Mouse (Mus musculus) thymus, adult 2 months (tissue): ENCODE data around the gene Limk2. TPM values are rescaled to one million over a fixed set of nuclear protein-coding genes. Genes with fewer than 3 reads are reported as not detected.
A peak's percentile ranks its signal among the peaks of the same experiment; 100 is the strongest.

Experiments used
- DNase-seq: peaks from one replicate; pipeline ENCODE4 v3.0.0; 2021
- H3K27ac ChIP-seq: fragments of 200-500 bp; 2 replicates; pipeline ENCODE4 v1.5.1; 2012; ENCODE audit warnings: low read length, control low read depth; ENCODE audit not compliant: control insufficient read depth, insufficient read depth
- H3K27me3 ChIP-seq: fragments of 200-500 bp; 2 replicates; pipeline ENCODE4 v1.6.1; 2012; ENCODE audit warnings: mild to moderate bottlenecking, low read length, moderate library complexity, mixed read lengths; ENCODE audit not compliant: control insufficient read depth, insufficient read depth
- H3K36me3 ChIP-seq: fragments of 200-500 bp; 2 replicates; pipeline ENCODE4 v1.6.1; 2012; ENCODE audit warnings: mild to moderate bottlenecking, low read length, moderate library complexity; ENCODE audit not compliant: control insufficient read depth, insufficient read depth
- H3K4me1 ChIP-seq: fragments of 200-500 bp; replicated peaks from 2 replicates; pipeline ENCODE4 v1.6.1; 2012; ENCODE audit warnings: low read length; ENCODE audit not compliant: control insufficient read depth, insufficient read depth
- H3K4me3 ChIP-seq: fragments of 200-500 bp; 2 replicates; pipeline ENCODE4 v1.5.1; 2012; ENCODE audit warnings: mild to moderate bottlenecking, low read length, control low read depth, moderate library complexity; ENCODE audit not compliant: control insufficient read depth, insufficient read depth
- CTCF ChIP-seq: fragments of 200-500 bp; IDR thresholded peaks from 2 replicates; pipeline ENCODE4 v1.5.1; 2012; ENCODE audit warnings: mild to moderate bottlenecking, control low read depth, low read length, moderate library complexity, borderline replicate concordance; ENCODE audit not compliant: control insufficient read depth, poor library complexity, insufficient read depth; ENCODE audit errors: extremely low read depth
- POLR2A ChIP-seq: fragments of 200-500 bp; IDR thresholded peaks from 2 replicates; pipeline ENCODE4 v1.6.1; 2012; ENCODE audit warnings: mild to moderate bottlenecking, low read length, control low read depth, moderate library complexity; ENCODE audit not compliant: control insufficient read depth, poor library complexity, insufficient read depth; ENCODE audit errors: extremely low read depth
- WGBS: fragments of 180-500 bp; shearing (Covaris S2); methylation state at CpG from one replicate; pipeline ENCODE4 v1.1.7; 2018; 5-methylcytosine and 5-hydroxymethylcytosine counted together
- polyA plus RNA-seq: library from polyadenylated mRNA; depleted of rRNA; stranded (reverse); fragments of >200 nt; gene quantifications from 2 replicates; pipeline ENCODE4 v1.2.3, GENCODE M21; 2012

Limk2 gene
- polyA plus RNA-seq, 1 experiment: 185 TPM

DNA sequence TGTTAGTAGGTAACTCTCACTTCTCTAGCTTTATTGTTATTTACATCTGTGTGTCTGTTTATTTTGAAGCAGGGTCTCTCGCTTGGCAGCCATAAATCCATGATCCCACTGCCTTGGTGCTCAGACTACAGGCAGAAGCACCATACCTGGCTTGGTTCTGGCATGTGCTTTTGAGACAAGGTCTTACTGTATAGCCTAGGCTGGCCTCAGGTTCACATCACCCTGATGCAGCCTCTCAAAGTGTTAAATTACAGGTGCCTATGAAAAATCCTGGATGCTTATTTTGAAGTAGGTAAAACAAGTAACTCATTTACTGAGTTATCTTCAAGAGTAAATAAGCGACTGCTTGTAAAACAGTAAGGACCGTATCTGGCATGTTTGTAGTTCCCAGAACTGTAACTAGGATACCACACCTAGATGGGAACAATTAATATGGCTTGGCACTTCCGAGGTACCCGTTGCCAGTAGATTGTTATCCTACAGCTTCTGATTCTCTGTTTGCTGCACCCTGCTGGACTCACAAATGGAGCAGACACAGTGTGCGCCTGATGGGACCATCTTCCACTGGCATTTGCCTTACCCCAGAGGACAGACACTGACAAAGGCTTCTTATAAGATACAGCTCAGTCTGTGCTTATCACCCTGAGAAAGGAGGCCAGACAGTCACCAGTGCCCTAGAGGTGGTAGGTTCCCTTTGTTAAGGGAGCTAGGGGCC, 21.4 kb downstream of the Limk2 start:
- Histone ChIP-seq H3K27ac (no peak overlapping the region), H3K27me3 (no peaks in the 10 kb centered on the region), H3K36me3 (peaks cover 13% of the 10 kb centered on the region), H3K4me3 (no peak overlapping the region), H3K4me1 (peaks cover 2% of the 10 kb centered on the region; the same call in 1 of the 2 replicates)
- WGBS: 91% methylated on average over 6 of the region's 6 CpGs
- no peak for DNase-seq
- TF ChIP-seq CTCF: no peak

GRCm38 (mm10) chr11:3386941-3387368, 22.0 kb downstream of the Limk2 start:
- peak; percentile 85 for DNase-seq
- WGBS: 30% methylated on average over 4 of the region's 4 CpGs
- no peak for TF ChIP-seq POLR2A
- TF ChIP-seq CTCF: peak; percentile 95

GRCm38 (mm10) chr11:3382602-3383594, 26.1 kb downstream of the Limk2 start:
- no peak for TF ChIP-seq POLR2A
- TF ChIP-seq CTCF: no peak
- no peak for DNase-seq
- Histone ChIP-seq H3K4me1 (peaks cover 2% of the 10 kb centered on the region; the same call in 1 of the 2 replicates), H3K4me3 (no peak overlapping the region), H3K27ac (no peak overlapping the region), H3K36me3 (peaks cover 14% of the 10 kb centered on the region; the same call in 1 of the 2 replicates), H3K27me3 (no peaks in the 10 kb centered on the region)
- 96% methylated on average over 5 of the region's 5 CpGs for WGBS

More at GRCm38 (mm10) chr11:3386941-3387368, 22.0 kb downstream of the Limk2 start:
- peaks cover 12% of the 10 kb centered on the region for H3K36me3 ChIP-seq
- H3K4me3 ChIP-seq: no peak overlapping the region
- H3K4me1 ChIP-seq: peaks cover 2% of the 10 kb centered on the region; the same call in 1 of the 2 replicates
- no peak overlapping the region for H3K27ac ChIP-seq
- no peaks in the 10 kb centered on the region for H3K27me3 ChIP-seq

DNA sequence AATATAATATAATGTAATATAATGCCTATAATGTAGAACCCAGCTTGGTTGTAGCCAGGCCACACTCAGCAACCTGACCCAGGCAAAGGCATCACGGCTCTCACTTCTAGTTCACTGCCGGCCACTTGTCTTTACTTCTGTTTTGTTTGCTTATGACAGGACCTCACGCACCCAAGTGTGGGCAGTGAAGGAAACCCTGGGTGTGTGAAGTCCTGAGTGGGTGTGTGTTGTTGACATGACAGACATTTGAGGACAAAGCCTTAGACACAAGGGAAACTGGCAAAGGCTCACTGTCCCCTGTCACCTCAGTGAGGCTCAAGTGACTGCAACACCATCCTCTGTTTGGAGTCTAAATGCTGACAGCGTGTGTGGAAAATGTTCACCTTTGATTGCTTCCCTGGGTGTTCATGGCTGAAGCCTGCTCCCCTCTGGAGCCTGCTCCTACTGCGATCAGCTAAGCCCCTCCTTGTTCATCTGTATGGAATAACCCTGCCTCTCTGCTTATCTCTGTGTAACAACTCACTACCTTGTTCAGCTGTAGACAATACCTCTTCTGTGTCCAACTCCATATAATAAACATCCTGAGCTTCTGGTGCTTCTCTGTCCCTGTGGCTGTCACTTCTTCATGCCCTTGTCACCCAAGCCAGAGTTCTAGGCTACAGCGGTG, 27.7 kb downstream of the Limk2 start:
- Histone ChIP-seq H3K27me3 (no peaks in the 10 kb centered on the region), H3K4me1 (no peaks in the 10 kb centered on the region), H3K4me3 (no peak overlapping the region), H3K36me3 (peaks cover 14% of the 10 kb centered on the region; the same call in 1 of the 2 replicates), H3K27ac (no peak overlapping the region)
- DNase-seq: no peak
- TF ChIP-seq POLR2A (no peak), CTCF (no peak)
- 93% methylated on average over 6 of the region's 6 CpGs for WGBS

GRCm38 (mm10) chr11:3379427-3379826, 29.6 kb downstream of the Limk2 start:
- peaks cover 14% of the 10 kb centered on the region; the same call in 1 of the 2 replicates for H3K36me3 ChIP-seq
- H3K27me3 ChIP-seq: no peaks in the 10 kb centered on the region
- H3K27ac ChIP-seq: no peak overlapping the region
- TF ChIP-seq POLR2A: no peak
- no peak for TF ChIP-seq CTCF
- WGBS: 47% methylated on average over 4 of the region's 4 CpGs
- DNase-seq: no peak
- H3K4me3 ChIP-seq: no peak overlapping the region
- H3K4me1 ChIP-seq: no peaks in the 10 kb centered on the region

- 95% methylated on average over 12 of the region's 12 CpGs for WGBS
- no peak overlapping the region for H3K27ac ChIP-seq
- H3K4me1 ChIP-seq: peaks cover 12% of the 10 kb centered on the region
Measured at GRCm38 (mm10) chr11:3374741-3375140, 34.2 kb downstream of the Limk2 start.

More at GRCm38 (mm10) chr11:3374741-3375140, 34.2 kb downstream of the Limk2 start:
- Histone ChIP-seq H3K36me3 (no peaks in the 10 kb centered on the region), H3K4me3 (no peak overlapping the region), H3K27me3 (no peaks in the 10 kb centered on the region)
- DNase-seq: no peak
- TF ChIP-seq CTCF: no peak
- no peak for TF ChIP-seq POLR2A
